Mouse (Mus musculus): ENCODE results near the gene Thbs2. TPM values are rescaled to one million over a fixed set of nuclear protein-coding genes. Genes with fewer than 3 reads are reported as not detected.

Gene Thbs2
- total and polyA plus RNA-seq, 2 experiments, result 0.92 to 2.1 TPM

DNA sequence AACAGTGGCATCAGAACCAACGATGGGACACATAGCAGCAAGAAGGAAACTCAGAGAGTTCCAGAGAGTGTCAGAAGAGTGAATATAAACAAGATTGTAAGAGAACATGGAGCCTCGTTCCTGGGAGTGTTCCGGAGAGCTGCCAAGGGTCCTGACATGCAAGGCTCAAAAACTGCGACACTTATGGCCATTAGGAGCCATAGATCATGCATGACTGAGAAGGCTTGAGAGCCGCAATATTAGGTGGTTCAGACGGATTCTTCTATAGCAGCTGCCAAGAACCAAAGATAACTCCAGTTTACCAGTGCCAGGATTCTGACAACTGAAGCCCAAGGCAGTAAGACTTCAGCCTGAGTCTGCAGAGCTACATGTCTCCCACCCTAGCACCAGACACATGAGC lies 3.1 kb upstream of the Thbs2 start:
- WGBS, result 70% methylated on average over 6 of the region's 6 CpGs

DNA sequence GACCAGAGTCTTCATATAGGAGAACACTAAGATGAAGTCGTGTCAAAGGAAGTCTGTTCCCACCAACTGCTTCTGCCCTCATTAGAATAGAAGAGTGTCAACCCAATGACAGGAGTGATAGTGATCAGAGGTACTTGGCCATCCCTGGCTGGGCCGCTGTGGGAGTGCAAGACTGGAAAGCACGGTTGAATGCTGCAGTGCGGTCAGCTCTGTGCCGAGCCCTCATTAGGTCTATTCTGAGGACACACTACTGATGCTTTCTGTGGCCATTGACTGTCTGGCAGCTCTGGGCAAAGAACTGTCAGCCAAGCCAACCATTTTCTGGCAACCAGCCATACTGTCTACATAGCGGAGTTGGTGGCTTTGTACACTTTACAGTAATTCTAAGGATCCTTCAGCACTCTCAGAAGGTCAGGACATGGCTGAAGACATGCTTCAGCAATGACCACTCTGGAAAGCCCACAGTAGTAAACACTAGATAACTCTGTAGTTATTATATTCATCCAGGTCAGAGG lies 2.3 kb upstream of the Thbs2 start:
- Histone ChIP-seq H3K27ac (replicated peaks; ENCODE audit: insufficient read depth, low read depth, low read length) (no peak overlapping the region), H3K9ac (ENCODE audit: low read depth, low read length) (no peak overlapping the region), H3K79me2 (ENCODE audit: control insufficient read depth, insufficient read depth, low read length) (no peaks in the 10 kb centered on the region), H3K27me3 (ENCODE audit: control insufficient read depth, insufficient read depth, low read length) (no peaks in the 10 kb centered on the region), H3K4me3 (ENCODE audit: insufficient read depth, low read depth, low read length) (no peak overlapping the region), H3K36me3 (ENCODE audit: control insufficient read depth, insufficient read depth, low read length) (no peaks in the 10 kb centered on the region), H3K4me1 (ENCODE audit: control insufficient read depth, insufficient read depth, low read length) (no peaks in the 10 kb centered on the region)
- TF ChIP-seq POLR2A (IDR thresholded peaks at IDR 0.05; ENCODE audit: extremely low read depth, insufficient read depth, low read length) (no peak), CTCF (IDR thresholded peaks at IDR 0.05; ENCODE audit: low read depth, low read length) (no peak)
- 82% methylated on average over 6 of the region's 6 CpGs for WGBS
- no peak for DNase-seq (ENCODE audit: extremely low read depth, low read depth, low spot score)

More for the DNA sequence above, 3.1 kb upstream of the Thbs2 start:
- H3K9ac ChIP-seq (ENCODE audit: low read depth, low read length), result no peak overlapping the region
- H3K4me1 ChIP-seq (ENCODE audit: control insufficient read depth, insufficient read depth, low read length), result no peaks in the 10 kb centered on the region
- no peak overlapping the region for H3K27ac ChIP-seq (replicated peaks; ENCODE audit: insufficient read depth, low read depth, low read length)
- H3K79me2 ChIP-seq (ENCODE audit: control insufficient read depth, insufficient read depth, low read length), result no peaks in the 10 kb centered on the region
- H3K4me3 ChIP-seq (ENCODE audit: insufficient read depth, low read depth, low read length), result no peak overlapping the region
- TF ChIP-seq CTCF (IDR thresholded peaks at IDR 0.05; ENCODE audit: low read depth, low read length) (no peak), POLR2A (IDR thresholded peaks at IDR 0.05; ENCODE audit: extremely low read depth, insufficient read depth, low read length) (no peak)
- H3K36me3 ChIP-seq (ENCODE audit: control insufficient read depth, insufficient read depth, low read length), result no peaks in the 10 kb centered on the region
- no peak for DNase-seq (ENCODE audit: extremely low read depth, low read depth, low spot score)
- no peaks in the 10 kb centered on the region for H3K27me3 ChIP-seq (ENCODE audit: control insufficient read depth, insufficient read depth, low read length)

DNA sequence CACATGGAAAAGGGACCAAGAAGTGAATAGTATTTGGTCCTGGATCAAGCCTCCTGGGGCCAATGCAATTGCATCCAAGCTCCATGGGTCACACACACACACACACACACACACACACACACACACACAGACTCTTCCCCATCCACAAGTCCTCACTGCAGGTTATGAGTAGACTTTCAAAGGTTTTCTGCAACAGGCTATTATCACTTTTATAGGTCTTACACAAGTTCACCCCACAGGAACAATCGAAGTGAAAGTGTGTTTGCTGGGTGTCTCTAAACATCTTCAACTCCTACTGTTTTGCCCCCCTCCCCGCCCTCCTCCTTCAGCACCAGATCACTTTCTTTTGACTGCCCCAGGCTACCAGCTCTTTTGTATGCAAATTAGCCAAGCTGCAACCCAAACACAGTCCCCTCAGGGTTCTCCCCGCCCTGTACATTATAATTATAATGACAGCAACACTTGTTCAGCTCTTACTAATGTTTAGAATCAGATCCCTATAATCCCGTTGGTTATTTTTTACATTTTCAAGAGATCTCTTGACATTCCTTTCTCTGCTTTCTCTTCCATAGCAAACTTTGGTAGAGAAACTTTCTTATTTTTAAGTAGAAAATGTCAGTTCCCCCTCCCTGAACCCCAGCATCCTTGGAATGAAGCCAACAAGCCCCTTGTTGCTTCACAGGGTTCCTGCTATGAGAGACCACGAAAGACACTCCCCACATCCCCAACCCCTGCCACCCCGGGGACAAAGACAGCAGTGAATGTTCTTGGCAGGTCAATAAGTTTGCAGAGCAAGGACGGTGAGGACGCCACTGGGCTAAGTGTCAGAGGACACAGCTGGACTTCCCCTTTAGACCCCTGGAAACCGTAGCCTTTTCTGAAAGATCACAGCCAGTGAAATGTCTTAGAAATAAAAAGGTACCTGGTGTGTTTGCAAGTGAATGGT lies 714 bp downstream of the Thbs2 start:
- Histone ChIP-seq H3K4me1 (ENCODE audit: control insufficient read depth, insufficient read depth, low read length) (no peaks in the 10 kb centered on the region), H3K27me3 (ENCODE audit: control insufficient read depth, insufficient read depth, low read length) (no peaks in the 10 kb centered on the region), H3K79me2 (ENCODE audit: control insufficient read depth, insufficient read depth, low read length) (no peaks in the 10 kb centered on the region), H3K9ac (ENCODE audit: low read depth, low read length) (peak overlapping the region; percentile 17; the same call in 1 of the 2 replicates), H3K27ac (replicated peaks; ENCODE audit: insufficient read depth, low read depth, low read length) (no peak overlapping the region), H3K36me3 (ENCODE audit: control insufficient read depth, insufficient read depth, low read length) (no peaks in the 10 kb centered on the region), H3K4me3 (ENCODE audit: insufficient read depth, low read depth, low read length) (peak overlapping the region; percentile 47; the same call in 1 of the 2 replicates)
- WGBS, result 16% methylated on average over 9 of the region's 9 CpGs
- no peak for TF ChIP-seq CTCF (IDR thresholded peaks at IDR 0.05; ENCODE audit: low read depth, low read length)
- TF ChIP-seq POLR2A (IDR thresholded peaks at IDR 0.05; ENCODE audit: extremely low read depth, insufficient read depth, low read length), result no peak
- no peak for DNase-seq (ENCODE audit: extremely low read depth, low read depth, low spot score)

DNA sequence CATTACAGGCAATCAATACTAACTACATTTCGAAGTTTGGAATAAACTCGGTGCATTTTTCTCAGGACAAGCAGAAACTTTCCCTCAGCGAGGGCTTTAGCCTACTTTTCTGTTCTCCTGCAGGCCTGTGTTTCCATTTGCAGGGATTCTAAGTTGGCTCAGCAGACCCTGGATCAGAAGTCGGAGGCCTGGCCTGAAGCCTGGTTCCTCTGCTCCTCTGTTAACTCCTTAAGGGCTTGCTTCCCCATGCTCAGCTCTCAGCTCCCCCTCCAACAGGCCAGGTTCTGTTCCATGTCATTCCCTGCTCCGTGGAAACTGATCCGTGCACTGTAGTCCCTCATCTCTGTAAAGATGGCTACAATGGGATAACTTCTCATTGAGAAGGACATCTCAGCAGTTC lies 2.1 kb downstream of the Thbs2 start:
- Histone ChIP-seq H3K4me3 (ENCODE audit: insufficient read depth, low read depth, low read length) (no peak overlapping the region), H3K4me1 (ENCODE audit: control insufficient read depth, insufficient read depth, low read length) (no peaks in the 10 kb centered on the region), H3K27ac (replicated peaks; ENCODE audit: insufficient read depth, low read depth, low read length) (no peak overlapping the region), H3K9ac (ENCODE audit: low read depth, low read length) (no peak overlapping the region), H3K36me3 (ENCODE audit: control insufficient read depth, insufficient read depth, low read length) (no peaks in the 10 kb centered on the region), H3K79me2 (ENCODE audit: control insufficient read depth, insufficient read depth, low read length) (no peaks in the 10 kb centered on the region), H3K27me3 (ENCODE audit: control insufficient read depth, insufficient read depth, low read length) (no peaks in the 10 kb centered on the region)
- no peak for DNase-seq (ENCODE audit: extremely low read depth, low read depth, low spot score)
- whole genome bisulfite sequencing, result 62% methylated on average over 6 of the region's 6 CpGs
- TF ChIP-seq POLR2A (IDR thresholded peaks at IDR 0.05; ENCODE audit: extremely low read depth, insufficient read depth, low read length) (no peak), CTCF (IDR thresholded peaks at IDR 0.05; ENCODE audit: low read depth, low read length) (no peak)

DNA sequence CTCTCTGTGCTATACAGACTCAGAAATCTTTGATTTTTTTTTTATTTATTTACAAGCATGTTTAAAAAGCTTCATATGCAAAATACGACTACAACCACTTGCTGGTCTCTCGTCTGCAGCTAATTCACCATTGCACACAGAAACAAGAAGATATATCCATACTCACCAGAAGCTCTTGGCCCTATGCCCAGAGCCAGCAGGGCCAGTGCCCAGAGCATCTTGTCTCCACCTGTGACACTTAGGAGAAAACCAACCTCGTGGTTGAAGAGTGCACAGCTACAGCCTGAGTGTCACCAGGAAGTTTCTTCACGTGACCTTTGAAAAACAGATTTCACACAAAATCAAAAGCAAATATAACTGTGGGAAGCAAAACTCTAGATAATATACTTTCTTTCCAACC lies 2.8 kb downstream of the Thbs2 start:
- no peaks in the 10 kb centered on the region for H3K4me1 ChIP-seq (ENCODE audit: control insufficient read depth, insufficient read depth, low read length)
- H3K27ac ChIP-seq (replicated peaks; ENCODE audit: insufficient read depth, low read depth, low read length), result no peak overlapping the region
- no peak for TF ChIP-seq POLR2A (IDR thresholded peaks at IDR 0.05; ENCODE audit: extremely low read depth, insufficient read depth, low read length)
- TF ChIP-seq CTCF (IDR thresholded peaks at IDR 0.05; ENCODE audit: low read depth, low read length), result no peak
- no peaks in the 10 kb centered on the region for H3K79me2 ChIP-seq (ENCODE audit: control insufficient read depth, insufficient read depth, low read length)
- no peak for DNase-seq (ENCODE audit: extremely low read depth, low read depth, low spot score)
- no peak overlapping the region for H3K4me3 ChIP-seq (ENCODE audit: insufficient read depth, low read depth, low read length)
- H3K9ac ChIP-seq (ENCODE audit: low read depth, low read length), result no peak overlapping the region
- H3K36me3 ChIP-seq (ENCODE audit: control insufficient read depth, insufficient read depth, low read length), result no peaks in the 10 kb centered on the region
- no peaks in the 10 kb centered on the region for H3K27me3 ChIP-seq (ENCODE audit: control insufficient read depth, insufficient read depth, low read length)
- WGBS, result 48% methylated on average over 4 of the region's 4 CpGs

DNA sequence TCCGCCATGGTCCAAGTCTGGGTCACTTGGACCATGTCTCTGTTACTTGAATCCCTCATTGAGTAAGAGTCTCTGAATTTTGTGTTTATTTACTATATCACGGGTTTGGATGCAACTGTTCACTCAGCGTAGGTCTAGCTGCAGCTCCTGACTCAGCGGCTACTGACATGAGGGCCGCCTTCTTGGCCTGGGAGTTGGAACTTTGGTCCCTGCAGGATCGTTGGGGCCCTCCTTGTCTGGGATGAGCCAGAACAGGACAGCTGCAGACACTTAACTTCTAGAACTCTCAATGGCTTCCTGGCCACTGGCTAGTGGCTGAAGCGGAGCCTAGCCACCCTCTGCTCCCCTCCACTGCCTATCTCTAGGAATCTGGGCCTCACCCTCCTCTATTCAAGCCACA lies 11.2 kb downstream of the Thbs2 start:
- Histone ChIP-seq H3K4me1 (ENCODE audit: control insufficient read depth, insufficient read depth, low read length) (no peaks in the 10 kb centered on the region), H3K27me3 (ENCODE audit: control insufficient read depth, insufficient read depth, low read length) (no peaks in the 10 kb centered on the region), H3K27ac (replicated peaks; ENCODE audit: insufficient read depth, low read depth, low read length) (no peak overlapping the region), H3K4me3 (ENCODE audit: insufficient read depth, low read depth, low read length) (no peak overlapping the region), H3K9ac (ENCODE audit: low read depth, low read length) (no peak overlapping the region), H3K36me3 (ENCODE audit: control insufficient read depth, insufficient read depth, low read length) (no peaks in the 10 kb centered on the region), H3K79me2 (ENCODE audit: control insufficient read depth, insufficient read depth, low read length) (no peaks in the 10 kb centered on the region)
- no peak for DNase-seq (ENCODE audit: extremely low read depth, low read depth, low spot score)
- 86% methylated on average over 7 of the region's 7 CpGs for WGBS
- TF ChIP-seq CTCF (IDR thresholded peaks at IDR 0.05; ENCODE audit: low read depth, low read length) (no peak), POLR2A (IDR thresholded peaks at IDR 0.05; ENCODE audit: extremely low read depth, insufficient read depth, low read length) (no peak)

Measured in liver, adult 2 months (tissue).